In genomic region chr6:28753217-28753616, GRCm38 (mm10) we compare ENCODE assay signal across 17 mouse cellular contexts.
DNase-seq lines count a peak whose midpoint lies in the region; ATAC-seq lines count a peak whose summit lies in the region.
"Had no signal": no experiment of that assay in that cellular context is flagged by ENCODE, and none has a peak within 500 bp of the region (broad histone marks: within the 10 kb centered on the region; RNA-seq: fewer than 3 reads in every experiment).

No protein-coding gene starts in this region.

- no peaks in the 10 kb centered on the region for H3K27me3 ChIP-seq in embryonic facial prominence, embryonic 15.5 days
- H3K27me3 ChIP-seq: liver, embryonic 13.5 days; midbrain, embryonic 12.5 days had no signal

- no peak overlapping the region for H3K4me3 ChIP-seq in embryonic facial prominence, embryonic 15.5 days (replicated peaks)
- H3K4me3 ChIP-seq: liver, embryonic 13.5 days; midbrain, embryonic 12.5 days had no signal

- peaks cover 25% of the 10 kb centered on the region for H3K4me1 ChIP-seq in embryonic facial prominence, embryonic 15.5 days

- 65% methylated on average over 5 of the region's 5 CpGs for WGBS in embryonic facial prominence, embryonic 15.5 days

- no peaks in the 10 kb centered on the region for H3K9me3 ChIP-seq in embryonic facial prominence, embryonic 15.5 days (replicated peaks)
- H3K9me3 ChIP-seq: G1E; liver, embryonic 13.5 days; midbrain, embryonic 12.5 days had no signal

- peak overlapping the region; percentile 44; the same call in 1 of the 2 replicates for H3K27ac ChIP-seq in embryonic facial prominence, embryonic 15.5 days (replicated peaks)
- H3K27ac ChIP-seq: liver, embryonic 13.5 days; midbrain, embryonic 12.5 days had no signal

- peak; percentile 24 for DNase-seq in heart, adult 11 months
- no peak for DNase-seq in heart, adult 8-10 months (ENCODE audit: low spot score)
- DNase-seq in layer of hippocampus, adult 9-10 months (ENCODE audit: low spot score) = peak; percentile 68
- DNase-seq in right cerebral cortex, postnatal 14 days = peak; percentile 32
- DNase-seq in cerebellum, postnatal 4 days (ENCODE audit: low spot score in 2 of 2) = no peak
- DNase-seq in heart, postnatal 14 days = no peak
- DNase-seq in gastrocnemius, adult 8-10 months (ENCODE audit: low spot score in 2 of 2) = no peak
- DNase-seq: cerebellum, adult 11-12 months; embryo, embryonic 11 days; kidney, adult 8-10 months; liver, embryonic 13.5 days; lung, postnatal 14 days; retina, postnatal 1 day; thymus, postnatal 25 days had no signal

- no peak for ATAC-seq in embryonic facial prominence, embryonic 15.5 days (ENCODE audit: insufficient number of reproducible peaks, low FRiP score, low TSS enrichment, low read depth)

- H3K4me2 ChIP-seq in embryonic facial prominence, embryonic 15.5 days (replicated peaks) = no peak overlapping the region
- H3K4me2 ChIP-seq: liver, embryonic 13.5 days; midbrain, embryonic 12.5 days had no signal

- intact Hi-C loops in heart, postnatal 14 days (cut with DNase I) = no loop called here

- no peaks in the 10 kb centered on the region for H3K36me3 ChIP-seq in embryonic facial prominence, embryonic 15.5 days
- H3K36me3 ChIP-seq: midbrain, embryonic 12.5 days had no signal

- no peak overlapping the region for H3K9ac ChIP-seq in embryonic facial prominence, embryonic 15.5 days
- H3K9ac ChIP-seq: liver, embryonic 13.5 days; midbrain, embryonic 12.5 days had no signal

Comparison
In these comparisons a context has a peak if more than half of its experiments do, and no peak if none do; other contexts are left out.
1. DNase-seq: peak in heart, adult 11 months (single experiment), layer of hippocampus, adult 9-10 months (single experiment) and right cerebral cortex, postnatal 14 days (single experiment); none in heart, adult 8-10 months (single experiment), cerebellum, postnatal 4 days (0 of 2), heart, postnatal 14 days (0 of 2) and gastrocnemius, adult 8-10 months (0 of 2).